Mouse (Mus musculus) embryo, embryonic 10 days (tissue): ENCODE data around the gene Qrich1.

Experiments used
- DNase-seq: peaks from one replicate; pipeline ENCODE4 v3.0.0-alpha.2; 2015; ENCODE audit warnings: low spot score

Gene Qrich1

GRCm38 (mm10) chr9:108564131-108564530 lies 47.5 kb downstream of the Qrich1 start:
- DNase-seq = no peak

- DNase-seq = no peak
These were observed 49.5 kb downstream of the Qrich1 start for GRCm38 (mm10) chr9:108565881-108566814.

GRCm38 (mm10) chr9:108566815-108567776 lies 50.5 kb downstream of the Qrich1 start, which contains the start of gene Ndufaf3:
Ndufaf3 (minus strand) TSS chr9:108567434.
- peak; percentile 98 for DNase-seq

GRCm38 (mm10) chr9:108567931-108568419 lies 51.4 kb downstream of the Qrich1 start:
- DNase-seq = no peak

- no peak for DNase-seq
These were observed 51.9 kb downstream of the Qrich1 start for GRCm38 (mm10) chr9:108568511-108568921.

GRCm38 (mm10) chr9:108569381-108570206 lies 53.0 kb downstream of the Qrich1 start, which contains the start of gene Dalrd3:
Dalrd3 (plus strand) TSS chr9:108569886.
- peak; percentile 92 for DNase-seq

- peak; percentile 92 for DNase-seq
These were observed 53.7 kb downstream of the Qrich1 start for GRCm38 (mm10) chr9:108570207-108570896.

GRCm38 (mm10) chr9:108571401-108571973 lies 54.9 kb downstream of the Qrich1 start:
- no peak for DNase-seq

- no peak for DNase-seq
These were observed 55.7 kb downstream of the Qrich1 start for GRCm38 (mm10) chr9:108572321-108572720.

- peak; percentile 75 for DNase-seq
These were observed 57.4 kb downstream of the Qrich1 start for GRCm38 (mm10) chr9:108573774-108574690.

- DNase-seq = no peak
These were observed 58.3 kb downstream of the Qrich1 start for GRCm38 (mm10) chr9:108574921-108575320.

- no peak for DNase-seq
These were observed 59.0 kb downstream of the Qrich1 start for GRCm38 (mm10) chr9:108575321-108576297.

GRCm38 (mm10) chr9:108577025-108577424 lies 60.4 kb downstream of the Qrich1 start:
- no peak for DNase-seq

- DNase-seq = peak; percentile 63
These were observed 61.4 kb downstream of the Qrich1 start for GRCm38 (mm10) chr9:108577934-108578544.

GRCm38 (mm10) chr9:108578545-108579343 lies 62.1 kb downstream of the Qrich1 start, which contains the start of gene Wdr6:
Wdr6 (minus strand) TSS chr9:108578739.
- peak; percentile 98 for DNase-seq

GRCm38 (mm10) chr9:108579344-108579690 lies 62.7 kb downstream of the Qrich1 start:
- no peak for DNase-seq
